In the genomic region with DNA sequence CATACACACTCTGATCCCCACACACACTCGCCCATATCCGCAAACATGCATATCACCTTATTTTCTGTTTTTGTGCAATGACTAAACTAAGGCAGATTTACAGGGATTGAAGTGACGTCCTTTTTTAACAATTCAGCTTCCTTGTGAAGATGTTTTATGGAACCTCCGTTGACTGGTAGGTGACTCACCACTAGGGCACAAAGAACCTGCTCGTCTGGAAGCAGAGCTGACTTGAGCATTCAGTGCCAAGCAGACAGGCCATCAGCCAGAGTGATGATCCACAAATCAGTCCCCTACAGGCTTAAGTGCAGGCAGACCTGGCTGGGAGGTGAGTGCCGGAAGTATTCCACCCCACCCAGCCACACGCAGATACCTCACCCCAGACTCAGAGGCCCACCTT, we compare ENCODE assay signal across 27 mouse cellular contexts.
DNase-seq lines count a peak whose midpoint lies in the region; ATAC-seq lines count a peak whose summit lies in the region.
"Had no signal": no experiment of that assay in that cellular context is flagged by ENCODE, and none has a peak within 500 bp of the region (broad histone marks: within the 10 kb centered on the region; RNA-seq: fewer than 3 reads in every experiment).

No protein-coding gene starts in this region.

- no peaks in the 10 kb centered on the region for H3K27me3 ChIP-seq in kidney, embryonic 15.5 days
- H3K27me3 ChIP-seq: hindbrain, embryonic 12.5 days; limb, embryonic 15.5 days; liver, embryonic 13.5 days had no signal

- no peak for ATAC-seq in kidney, embryonic 15.5 days (replicated peaks; ENCODE audit: low FRiP score)
- ATAC-seq: forebrain, embryonic 16.5 days; hindbrain, postnatal 0 days; midbrain, embryonic 16.5 days had no signal

- H3K4me2 ChIP-seq in kidney, embryonic 15.5 days: no peak overlapping the region
- H3K4me2 ChIP-seq: hindbrain, embryonic 12.5 days; limb, embryonic 15.5 days; liver, embryonic 13.5 days had no signal

- no peaks in the 10 kb centered on the region for H3K36me3 ChIP-seq in kidney, embryonic 15.5 days
- H3K36me3 ChIP-seq: heart, embryonic 10.5 days; hindbrain, embryonic 12.5 days; limb, embryonic 10.5 days; limb, embryonic 15.5 days; liver, embryonic 13.5 days had no signal

- peak; percentile 29 for DNase-seq in adrenal gland, adult 2 months
- no peak for DNase-seq in adrenal gland, adult 8-10 months
- no peak for DNase-seq in kidney, adult 11 months
- DNase-seq in right cerebral cortex, adult 2 months (ENCODE audit: low spot score in 2 of 2): peak; percentile 23 to 26
- no peak for DNase-seq in right cerebral cortex, postnatal 36 days (ENCODE audit: low spot score in 2 of 2)
- DNase-seq in spleen, postnatal 14 days (ENCODE audit: low spot score in 2 of 2): no peak
- DNase-seq: cerebellum, adult 2 months; cerebellum, postnatal 14 days; gastrocnemius, postnatal 10 days; heart, postnatal 36 days; kidney, adult 18-20 months; layer of hippocampus, adult 9-11 months; liver, embryonic 13.5 days; lung, adult 2 months; lung, postnatal 14 days; thymus, adult 18-20 months; thymus, postnatal 25 days had no signal

- 83% methylated on average over 7 of the region's 7 CpGs for WGBS in kidney, embryonic 15.5 days

- H3K27ac ChIP-seq in kidney, embryonic 15.5 days: 0 out of 2 replicates have a peak overlapping the region, but pooled peaks have one; percentile 81
- H3K27ac ChIP-seq: heart, embryonic 10.5 days; hindbrain, embryonic 12.5 days; hindbrain, postnatal 0 days; limb, embryonic 10.5 days; limb, embryonic 15.5 days; liver, embryonic 13.5 days; stomach, postnatal 0 days had no signal

- H3K4me1 ChIP-seq in kidney, embryonic 15.5 days: peaks cover 29% of the 10 kb centered on the region
- H3K4me1 ChIP-seq: liver, embryonic 13.5 days had no signal

- H3K4me3 ChIP-seq in kidney, embryonic 15.5 days (replicated peaks): no peak overlapping the region
- H3K4me3 ChIP-seq: erythroblast, embryonic 14.5 days; heart, embryonic 10.5 days; hindbrain, embryonic 12.5 days; limb, embryonic 10.5 days; limb, embryonic 15.5 days; liver, embryonic 13.5 days had no signal

- no peaks in the 10 kb centered on the region for H3K9me3 ChIP-seq in kidney, embryonic 15.5 days (replicated peaks)
- H3K9me3 ChIP-seq: heart, embryonic 10.5 days; hindbrain, embryonic 12.5 days; limb, embryonic 10.5 days; limb, embryonic 15.5 days; liver, embryonic 13.5 days had no signal

- no peak overlapping the region for H3K9ac ChIP-seq in kidney, embryonic 15.5 days
- H3K9ac ChIP-seq: hindbrain, embryonic 12.5 days; limb, embryonic 15.5 days; liver, embryonic 13.5 days had no signal

Comparison
In these comparisons a context has a peak if more than half of its experiments do, and no peak if none do; other contexts are left out.
1. DNase-seq: peak in adrenal gland, adult 2 months (single experiment) and right cerebral cortex, adult 2 months (2 of 2); none in adrenal gland, adult 8-10 months (single experiment), kidney, adult 11 months (single experiment), right cerebral cortex, postnatal 36 days (0 of 2) and spleen, postnatal 14 days (0 of 2).